Comparison of ENCODE assay signal across 8 mouse cellular contexts in the genomic region with DNA sequence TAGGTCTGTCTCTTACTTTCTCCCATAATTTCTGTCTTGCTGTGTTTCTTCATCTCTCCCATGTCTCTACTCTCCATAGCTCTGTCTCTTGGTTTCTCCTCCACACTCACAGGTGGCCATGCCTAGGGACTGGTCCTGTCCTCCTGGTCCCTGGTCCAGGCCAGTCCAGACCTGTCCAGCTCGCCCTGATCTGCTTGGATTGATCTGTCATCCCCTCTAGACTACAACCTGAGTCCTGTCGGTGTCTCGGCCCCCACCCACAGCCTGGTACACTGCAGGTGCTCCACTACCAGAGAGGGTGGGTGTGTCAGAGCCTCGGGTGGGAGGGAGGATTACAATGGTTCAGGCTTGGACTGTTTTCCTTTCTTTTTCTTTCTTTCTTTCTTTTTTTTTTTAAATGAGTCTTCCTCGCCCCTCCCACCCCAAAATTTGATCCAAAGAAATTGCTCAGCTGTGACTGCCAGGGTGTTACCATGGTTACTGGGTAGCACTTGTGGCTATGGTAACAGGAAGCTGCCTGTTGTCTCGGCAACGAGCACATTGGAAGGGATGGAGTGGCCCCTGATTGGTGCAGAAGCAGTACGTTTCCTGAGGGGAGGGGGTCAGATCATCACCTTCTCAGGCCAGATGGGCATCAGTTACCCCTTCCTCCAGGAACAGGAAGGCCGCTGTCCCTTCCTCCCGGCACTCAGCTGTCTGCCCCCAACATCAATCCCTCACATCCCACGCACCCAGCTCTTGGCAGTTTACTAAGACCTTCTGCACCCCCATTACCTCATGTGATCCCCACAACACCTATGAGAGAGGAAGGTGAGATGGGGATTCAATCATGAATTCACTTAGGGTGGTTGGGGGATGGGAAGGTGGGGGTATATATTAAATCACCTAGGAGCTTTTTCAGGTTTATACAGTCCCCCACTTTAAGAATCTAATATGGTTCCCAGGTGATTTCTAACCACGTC. TPM values are rescaled to one million over a fixed set of nuclear protein-coding genes. Genes with fewer than 3 reads are reported as not detected.
DNase-seq lines count a peak whose midpoint lies in the region; ATAC-seq and TF ChIP-seq lines count a peak whose summit lies in the region.
"Had no signal": no experiment of that assay in that cellular context is flagged by ENCODE, and none has a peak within 500 bp of the region (broad histone marks: within the 10 kb centered on the region; RNA-seq: fewer than 3 reads in every experiment).

No protein-coding gene starts in this region.

- H3K4me1 ChIP-seq in forebrain, postnatal 0 days (ENCODE audit: insufficient read depth): peaks cover 37% of the 10 kb centered on the region

- WGBS in forebrain, postnatal 0 days: 12% methylated on average over 12 of the region's 12 CpGs

- no peaks in the 10 kb centered on the region for H3K9me3 ChIP-seq in forebrain, postnatal 0 days (ENCODE audit: low read length)

- no peak for TF ChIP-seq CTCF in forebrain, postnatal 0 days (IDR thresholded peaks at IDR 0.05; ENCODE audit: low read depth)

- H3K27me3 ChIP-seq in forebrain, postnatal 0 days (ENCODE audit: insufficient read depth, low read length): no peaks in the 10 kb centered on the region

- peak; percentile 56 for DNase-seq in embryo, embryonic 10.5 days (ENCODE audit: low spot score)
- peak; percentile 93 for DNase-seq in forebrain, postnatal 0 days
- DNase-seq in left cerebral cortex, adult 18-20 months (ENCODE audit: low spot score in 2 of 2): peak; percentile 73 to 79
- DNase-seq in retina, postnatal 1 day: peak; percentile 63
- no peak for DNase-seq in kidney, adult 18-20 months
- no peak for DNase-seq in urinary bladder, postnatal 36 days (ENCODE audit: low spot score in 2 of 2)
- DNase-seq in lung, postnatal 14 days: no peak

- peak overlapping the region; percentile 95 for H3K27ac ChIP-seq in forebrain, postnatal 0 days (ENCODE audit: low read depth, low read length)

- H3K4me3 ChIP-seq in forebrain, postnatal 0 days (ENCODE audit: low read depth, low read length): peak overlapping the region; percentile 28

- H3K36me3 ChIP-seq in forebrain, postnatal 0 days (ENCODE audit: insufficient read depth): no peaks in the 10 kb centered on the region

- peak overlapping the region; percentile 68 for H3K4me2 ChIP-seq in forebrain, postnatal 0 days (ENCODE audit: low read depth)

- H3K9ac ChIP-seq in forebrain, postnatal 0 days: peak overlapping the region; percentile 49

- peak; percentile 95 for ATAC-seq in forebrain, postnatal 0 days

RNA-seq across cellular contexts. Expression of a gene that starts 11.3 kb away (rescaled TPM):
- 53.8 and 97.6 TPM in 2 replicates for total RNA-seq in forebrain, postnatal 0 days (2014; rRNA removed)
- 19.3 and 41.7 TPM in 2 replicates for polyA plus RNA-seq in forebrain, postnatal 0 days (2015; fragmentation: Nextera tagmentation; extraction: Ambion mirVana)
- 10 to 100 TPM; 29.7 to 35.2 TPM for total RNA-seq in left cerebral cortex, adult 18-20 months (2021)

RNA-seq across cellular contexts. Expression of a gene that starts 28.1 kb away (rescaled TPM):
- 133 and 137 TPM in 2 replicates for total RNA-seq in forebrain, postnatal 0 days (2014; rRNA removed)
- 181 and 195 TPM in 2 replicates for polyA plus RNA-seq in forebrain, postnatal 0 days (2015; fragmentation: Nextera tagmentation; extraction: Ambion mirVana)
- 100 to 1,000 TPM; 129 to 139 TPM for total RNA-seq in left cerebral cortex, adult 18-20 months (2021)

RNA-seq across cellular contexts. Expression of a gene that starts 49.3 kb away (rescaled TPM):
- 0.38 and 1.8 TPM in 2 replicates for total RNA-seq in forebrain, postnatal 0 days (2014; rRNA removed)
- 1.2 TPM in 2 replicates for polyA plus RNA-seq in forebrain, postnatal 0 days (2015; fragmentation: Nextera tagmentation; extraction: Ambion mirVana)
- total RNA-seq in left cerebral cortex, adult 18-20 months (2021): 1 to 10 TPM; 2.6 to 3.6 TPM
- polyA plus RNA-seq: large intestine, adult 2 months had no signal

RNA-seq across cellular contexts. Expression of a gene that starts 49.7 kb away (rescaled TPM):
- total RNA-seq in forebrain, postnatal 0 days (2014; rRNA removed): 48.1 and 50.7 TPM in 2 replicates
- 46.3 and 49.9 TPM in 2 replicates for polyA plus RNA-seq in forebrain, postnatal 0 days (2015; fragmentation: Nextera tagmentation; extraction: Ambion mirVana)
- 10 to 100 TPM; 48.4 to 54.1 TPM for total RNA-seq in left cerebral cortex, adult 18-20 months (2021)

Comparison
In these comparisons a context has a peak if more than half of its experiments do, and no peak if none do; other contexts are left out.
1. DNase-seq: peak in embryo, embryonic 10.5 days (single experiment), forebrain, postnatal 0 days (single experiment), left cerebral cortex, adult 18-20 months (2 of 2) and retina, postnatal 1 day (single experiment); none in kidney, adult 18-20 months (single experiment), urinary bladder, postnatal 36 days (0 of 2) and lung, postnatal 14 days (single experiment).